Mouse (Mus musculus): ENCODE measurements around the gene D630045J12Rik. TPM values are rescaled to one million over a fixed set of nuclear protein-coding genes. Genes with fewer than 3 reads are reported as not detected.

The D630045J12Rik gene
- polyA plus RNA-seq, 1 experiment from 2014 or later: 3.5 TPM

- no peak for TF ChIP-seq CTCF (IDR thresholded peaks at IDR 0.05; ENCODE audit: low read depth)
- WGBS: 93% methylated on average over 7 of the region's 7 CpGs
- no peaks in the 10 kb centered on the region for H3K4me1 ChIP-seq (replicated peaks; ENCODE audit: insufficient read depth, low read length)
- H3K9me3 ChIP-seq (replicated peaks; ENCODE audit: low read length): no peaks in the 10 kb centered on the region
- H3K27ac ChIP-seq: no peak overlapping the region
- no peak for DNase-seq (ENCODE audit: low spot score)
- no peaks in the 10 kb centered on the region for H3K27me3 ChIP-seq (ENCODE audit: insufficient read depth, low read length)
- no peak for ATAC-seq (replicated peaks; ENCODE audit: low FRiP score, low read depth)
- no peak overlapping the region for H3K9ac ChIP-seq (ENCODE audit: low read depth, low read length)
- H3K4me2 ChIP-seq (ENCODE audit: low read length): no peak overlapping the region
- no peak overlapping the region for H3K4me3 ChIP-seq (replicated peaks; ENCODE audit: low read depth, low read length)
- peaks cover 8% of the 10 kb centered on the region; the same call in 1 of the 2 replicates for H3K36me3 ChIP-seq (ENCODE audit: insufficient read depth, low read length)
Measured at GRCm38 (mm10) chr6:38192952-38193351, 60.9 kb downstream of the D630045J12Rik start.

DNA sequence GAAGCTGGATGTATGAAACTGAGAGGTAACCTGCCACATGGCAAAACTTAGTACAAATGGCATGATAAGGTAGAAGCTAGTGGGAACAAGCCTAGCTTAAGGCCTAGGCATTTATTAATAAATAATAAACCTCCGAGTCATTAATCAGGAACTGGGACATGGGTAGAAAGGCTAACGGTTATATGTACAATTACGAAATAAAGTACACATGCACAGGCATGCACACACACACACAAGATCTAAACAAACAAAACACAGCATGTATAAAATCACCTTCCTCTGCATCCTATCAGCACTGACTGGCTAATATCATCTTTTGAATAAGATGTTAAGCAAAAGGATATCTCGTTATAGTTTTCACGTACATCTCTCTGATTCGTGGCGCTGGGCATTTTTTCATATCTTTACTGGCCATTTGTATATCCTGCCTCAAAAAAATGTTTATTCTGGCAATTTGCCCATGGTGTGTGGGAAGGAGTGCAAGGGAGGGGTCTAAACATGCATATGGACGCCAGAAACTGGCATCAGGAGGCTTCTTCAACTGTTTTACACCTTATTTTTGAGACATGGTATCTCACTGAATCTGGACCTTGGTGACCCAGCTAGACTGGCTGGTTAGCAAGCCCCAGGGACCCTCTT, 67.4 kb downstream of the D630045J12Rik start:
- WGBS: 66% methylated on average over 8 of the region's 8 CpGs
- TF ChIP-seq CTCF (IDR thresholded peaks at IDR 0.05; ENCODE audit: low read depth): no peak
- H3K36me3 ChIP-seq (ENCODE audit: insufficient read depth, low read length): peaks cover 10% of the 10 kb centered on the region

GRCm38 (mm10) chr6:38184791-38185190, 69.0 kb downstream of the D630045J12Rik start:
- H3K36me3 ChIP-seq (ENCODE audit: insufficient read depth, low read length): peaks cover 12% of the 10 kb centered on the region
- H3K9ac ChIP-seq (ENCODE audit: low read depth, low read length): no peak overlapping the region
- no peak overlapping the region for H3K4me2 ChIP-seq (ENCODE audit: low read length)
- H3K27me3 ChIP-seq (ENCODE audit: insufficient read depth, low read length): no peaks in the 10 kb centered on the region
- WGBS: 83% methylated on average over 8 of the region's 8 CpGs
- DNase-seq (ENCODE audit: low spot score): no peak
- no peak for ATAC-seq (replicated peaks; ENCODE audit: low FRiP score, low read depth)
- H3K9me3 ChIP-seq (replicated peaks; ENCODE audit: low read length): no peaks in the 10 kb centered on the region
- H3K27ac ChIP-seq: no peak overlapping the region
- no peaks in the 10 kb centered on the region; the same call in 1 of the 2 replicates for H3K4me1 ChIP-seq (replicated peaks; ENCODE audit: insufficient read depth, low read length)
- no peak for TF ChIP-seq CTCF (IDR thresholded peaks at IDR 0.05; ENCODE audit: low read depth)
- no peak overlapping the region for H3K4me3 ChIP-seq (replicated peaks; ENCODE audit: low read depth, low read length)

More for the DNA sequence above, 67.4 kb downstream of the D630045J12Rik start:
- Histone ChIP-seq H3K9ac (ENCODE audit: low read depth, low read length) (no peak overlapping the region), H3K4me1 (replicated peaks; ENCODE audit: insufficient read depth, low read length) (no peaks in the 10 kb centered on the region; the same call in 1 of the 2 replicates), H3K9me3 (replicated peaks; ENCODE audit: low read length) (no peaks in the 10 kb centered on the region), H3K27me3 (ENCODE audit: insufficient read depth, low read length) (no peaks in the 10 kb centered on the region), H3K4me2 (ENCODE audit: low read length) (no peak overlapping the region), H3K27ac (no peak overlapping the region), H3K4me3 (replicated peaks; ENCODE audit: low read depth, low read length) (no peak overlapping the region)
- DNase-seq (ENCODE audit: low spot score) (no peak), ATAC-seq (replicated peaks; ENCODE audit: low FRiP score, low read depth) (no peak)

DNA sequence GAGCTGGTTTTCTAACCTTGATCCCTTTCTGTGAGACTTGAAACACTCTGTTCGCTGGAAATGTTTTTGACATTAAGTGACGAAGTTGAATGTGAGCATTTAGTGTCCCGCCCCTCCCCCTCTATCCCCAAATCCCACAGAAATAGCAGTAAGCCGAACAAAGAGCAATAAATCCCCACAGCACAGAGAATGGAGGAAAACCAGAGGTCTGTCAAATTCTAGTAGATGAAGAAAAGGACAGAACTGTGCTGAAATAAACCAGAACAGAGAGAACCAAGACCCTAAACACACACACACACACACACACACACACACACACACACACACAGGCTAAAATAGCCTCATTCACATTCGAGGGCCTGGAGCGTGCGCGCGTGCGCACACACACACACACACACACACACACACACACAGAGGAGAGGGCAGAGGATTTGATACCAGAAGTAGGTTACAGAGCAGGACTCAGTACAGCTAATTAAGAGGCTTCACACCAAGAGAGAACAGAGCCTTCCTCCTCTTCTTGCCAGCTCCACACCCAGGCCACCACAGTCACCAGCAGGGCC, 72.0 kb downstream of the D630045J12Rik start:
- WGBS: 56% methylated on average over 7 of the region's 10 CpGs
- no peak for TF ChIP-seq CTCF (IDR thresholded peaks at IDR 0.05; ENCODE audit: low read depth)
- no peak overlapping the region for H3K27ac ChIP-seq
- no peaks in the 10 kb centered on the region; the same call in 1 of the 2 replicates for H3K4me1 ChIP-seq (replicated peaks; ENCODE audit: insufficient read depth, low read length)
- H3K9me3 ChIP-seq (replicated peaks; ENCODE audit: low read length): no peaks in the 10 kb centered on the region
- ATAC-seq (replicated peaks; ENCODE audit: low FRiP score, low read depth) (no peak), DNase-seq (ENCODE audit: low spot score) (no peak)
- H3K9ac ChIP-seq (ENCODE audit: low read depth, low read length): no peak overlapping the region
- no peaks in the 10 kb centered on the region for H3K27me3 ChIP-seq (ENCODE audit: insufficient read depth, low read length)
- no peak overlapping the region for H3K4me3 ChIP-seq (replicated peaks; ENCODE audit: low read depth, low read length)
- H3K36me3 ChIP-seq (ENCODE audit: insufficient read depth, low read length): peaks cover 8% of the 10 kb centered on the region; the same call in 1 of the 2 replicates
- H3K4me2 ChIP-seq (ENCODE audit: low read length): no peak overlapping the region

DNA sequence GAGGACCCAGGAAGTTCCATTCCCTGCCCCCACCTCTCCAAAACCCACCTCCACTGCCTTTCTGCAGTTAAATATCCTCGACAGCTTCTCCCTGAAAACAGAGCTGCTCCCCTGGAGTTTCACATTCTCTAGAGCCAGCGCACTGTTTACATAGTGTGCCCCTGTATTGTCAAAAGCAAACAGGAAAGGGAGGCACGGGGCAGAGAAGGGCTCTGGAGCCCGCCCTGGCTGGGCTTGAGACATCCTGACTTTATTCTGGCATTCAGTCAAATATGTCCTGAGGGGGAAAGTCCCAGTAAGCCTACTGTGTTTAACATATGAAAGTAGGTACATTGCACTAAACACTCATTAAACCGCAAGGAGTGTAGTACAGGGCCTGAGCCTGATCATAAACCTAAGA, 73.1 kb downstream of the D630045J12Rik start:
- no peak overlapping the region for H3K9ac ChIP-seq (ENCODE audit: low read depth, low read length)
- peaks cover 14% of the 10 kb centered on the region for H3K36me3 ChIP-seq (ENCODE audit: insufficient read depth, low read length)
- H3K9me3 ChIP-seq (replicated peaks; ENCODE audit: low read length): no peaks in the 10 kb centered on the region
- no peaks in the 10 kb centered on the region; the same call in 1 of the 2 replicates for H3K4me1 ChIP-seq (replicated peaks; ENCODE audit: insufficient read depth, low read length)
- H3K27ac ChIP-seq: no peak overlapping the region
- H3K4me2 ChIP-seq (ENCODE audit: low read length): no peak overlapping the region
- DNase-seq (ENCODE audit: low spot score): no peak
- H3K4me3 ChIP-seq (replicated peaks; ENCODE audit: low read depth, low read length): no peak overlapping the region
- H3K27me3 ChIP-seq (ENCODE audit: insufficient read depth, low read length): no peaks in the 10 kb centered on the region
- no peak for TF ChIP-seq CTCF (IDR thresholded peaks at IDR 0.05; ENCODE audit: low read depth)
- ATAC-seq (replicated peaks; ENCODE audit: low FRiP score, low read depth): no peak
- WGBS: 36% methylated on average over 5 of the region's 5 CpGs

DNA sequence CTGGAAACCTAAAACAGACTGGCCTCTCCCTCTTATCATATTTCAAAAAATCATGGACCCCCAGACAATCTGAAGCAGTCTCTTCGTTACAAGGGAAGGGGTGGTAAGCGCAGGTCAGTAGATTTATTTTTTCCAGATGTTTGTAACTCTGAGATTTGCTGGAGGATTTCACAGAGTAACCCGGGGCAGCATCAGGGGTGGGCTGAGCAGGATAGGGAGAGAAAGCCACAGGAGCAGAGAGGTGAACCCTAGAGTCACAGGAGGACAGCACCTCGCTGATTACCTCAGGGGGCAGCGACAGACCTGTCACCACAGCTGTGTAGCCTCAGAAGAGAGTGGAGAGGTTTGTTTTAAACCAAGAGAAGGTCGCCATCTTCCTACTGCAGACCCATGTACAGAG, 88.4 kb downstream of the D630045J12Rik start:
- DNase-seq (ENCODE audit: low spot score): no peak
- 31% methylated on average over 6 of the region's 6 CpGs for WGBS
- no peak overlapping the region for H3K27ac ChIP-seq

More for the DNA sequence above, 88.4 kb downstream of the D630045J12Rik start:
- H3K4me1 ChIP-seq (replicated peaks; ENCODE audit: insufficient read depth, low read length): no peaks in the 10 kb centered on the region
- no peak for TF ChIP-seq CTCF (IDR thresholded peaks at IDR 0.05; ENCODE audit: low read depth)
- no peak overlapping the region for H3K4me3 ChIP-seq (replicated peaks; ENCODE audit: low read depth, low read length)
- peaks cover 12% of the 10 kb centered on the region; the same call in 1 of the 2 replicates for H3K36me3 ChIP-seq (ENCODE audit: insufficient read depth, low read length)
- no peak overlapping the region for H3K4me2 ChIP-seq (ENCODE audit: low read length)
- ATAC-seq (replicated peaks; ENCODE audit: low FRiP score, low read depth): no peak
- H3K9ac ChIP-seq (ENCODE audit: low read depth, low read length): no peak overlapping the region
- H3K9me3 ChIP-seq (replicated peaks; ENCODE audit: low read length): no peaks in the 10 kb centered on the region
- H3K27me3 ChIP-seq (ENCODE audit: insufficient read depth, low read length): no peaks in the 10 kb centered on the region

Measured in kidney, postnatal 0 days (tissue).